9 mouse cellular contexts compared by ENCODE assay signal in the genomic region with DNA sequence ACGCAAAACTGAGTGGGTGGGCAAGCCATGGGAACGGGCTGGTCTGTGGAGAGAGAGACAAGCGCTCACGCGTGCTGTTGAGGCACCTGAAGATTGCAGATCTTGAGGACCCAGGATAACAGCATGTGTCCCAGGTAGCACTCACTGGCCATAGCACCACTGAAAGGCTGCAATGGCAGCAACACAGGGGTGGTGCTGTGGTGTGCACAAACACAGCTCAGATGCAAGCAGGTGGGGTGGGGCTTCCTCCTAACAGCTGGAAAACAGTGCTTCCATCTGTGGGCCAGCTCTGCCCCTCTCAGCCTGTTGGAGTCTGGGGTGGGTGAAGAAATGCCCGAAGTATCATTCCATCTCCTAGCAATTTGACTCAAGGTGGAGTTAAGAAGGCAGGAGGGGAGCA. TPM values are rescaled to one million over a fixed set of nuclear protein-coding genes. Genes with fewer than 3 reads are reported as not detected.
DNase-seq lines count a peak whose midpoint lies in the region; ATAC-seq lines count a peak whose summit lies in the region.
"Had no signal": no experiment of that assay in that cellular context is flagged by ENCODE, and none has a peak within 500 bp of the region (broad histone marks: within the 10 kb centered on the region; RNA-seq: fewer than 3 reads in every experiment).

A gene (plus strand): TSS at position 301 of the 400 bp plus-strand sequence.

- H3K9ac ChIP-seq in lung, embryonic 16.5 days (ENCODE audit: low read length), result no peak within 1 kb of the TSS
- H3K9ac ChIP-seq in hindbrain, embryonic 13.5 days, result no peak within 1 kb of the TSS
- no peak within 1 kb of the TSS for H3K9ac ChIP-seq in neural tube, embryonic 14.5 days (replicated peaks; ENCODE audit: low read depth, low read length)

- H3K27ac ChIP-seq in lung, embryonic 16.5 days (ENCODE audit: low read length), result no peak within 1 kb of the TSS
- H3K27ac ChIP-seq in hindbrain, embryonic 13.5 days, result no peak within 1 kb of the TSS
- H3K27ac ChIP-seq in neural tube, embryonic 14.5 days (ENCODE audit: low read depth, low read length), result no peak within 1 kb of the TSS

- H3K9me3 ChIP-seq in lung, embryonic 16.5 days (ENCODE audit: control insufficient read depth, low read length), result no peaks in the 10 kb centered on the region
- no peaks in the 10 kb centered on the region for H3K9me3 ChIP-seq in hindbrain, embryonic 13.5 days
- H3K9me3 ChIP-seq in neural tube, embryonic 14.5 days (ENCODE audit: control insufficient read depth, low read length), result no peaks in the 10 kb centered on the region

- no peak within 1 kb of the TSS for H3K4me3 ChIP-seq in lung, embryonic 16.5 days (ENCODE audit: low read length)
- H3K4me3 ChIP-seq in hindbrain, embryonic 13.5 days, result no peak within 1 kb of the TSS
- no peak within 1 kb of the TSS for H3K4me3 ChIP-seq in neural tube, embryonic 14.5 days (ENCODE audit: low read depth, low read length)

- no peak within 1 kb of the TSS for H3K4me2 ChIP-seq in lung, embryonic 16.5 days (ENCODE audit: low read depth, low read length)
- no peak within 1 kb of the TSS for H3K4me2 ChIP-seq in hindbrain, embryonic 13.5 days
- no peak within 1 kb of the TSS for H3K4me2 ChIP-seq in neural tube, embryonic 14.5 days (ENCODE audit: low read depth, low read length)

- DNase-seq in adrenal gland, postnatal 4 days (ENCODE audit: low spot score in 2 of 2), result no peak
- no peak for DNase-seq in adrenal gland, adult 2 months
- no peak for DNase-seq in lung, adult 18-20 months
- no peak for DNase-seq in embryo, embryonic 10.5 days (ENCODE audit: low spot score)
- no peak for DNase-seq in layer of hippocampus, adult 8-10 months (ENCODE audit: low spot score in 2 of 2)
- DNase-seq: cerebellum, adult 9-11 months had no signal

- no peaks in the 10 kb centered on the region for H3K27me3 ChIP-seq in lung, embryonic 16.5 days (ENCODE audit: control insufficient read depth, insufficient read depth, low read depth, low read length)
- H3K27me3 ChIP-seq in hindbrain, embryonic 13.5 days, result peaks cover 16% of the 10 kb centered on the region; the same call in 1 of the 2 replicates
- no peaks in the 10 kb centered on the region for H3K27me3 ChIP-seq in neural tube, embryonic 14.5 days (ENCODE audit: control insufficient read depth, insufficient read depth, low read length)

- no peaks in the 10 kb centered on the region for H3K36me3 ChIP-seq in lung, embryonic 16.5 days (ENCODE audit: control insufficient read depth, insufficient read depth, low read length)
- H3K36me3 ChIP-seq in hindbrain, embryonic 13.5 days, result no peaks in the 10 kb centered on the region
- H3K36me3 ChIP-seq in neural tube, embryonic 14.5 days (ENCODE audit: control insufficient read depth, insufficient read depth, low read length), result no peaks in the 10 kb centered on the region

- no peak for ATAC-seq in lung, embryonic 16.5 days (ENCODE audit: low read depth)
- ATAC-seq in hindbrain, embryonic 13.5 days (ENCODE audit: low FRiP score), result no peak
- ATAC-seq in neural tube, embryonic 14.5 days (ENCODE audit: low read depth), result no peak

- WGBS in lung, embryonic 16.5 days, result 79% methylated on average over 6 of the region's 6 CpGs
- WGBS in hindbrain, embryonic 13.5 days, result 83% methylated on average over 6 of the region's 6 CpGs
- WGBS in neural tube, embryonic 14.5 days, result 85% methylated on average over 6 of the region's 6 CpGs

- no peaks in the 10 kb centered on the region for H3K4me1 ChIP-seq in lung, embryonic 16.5 days (replicated peaks; ENCODE audit: control insufficient read depth, insufficient read depth, low read length)
- H3K4me1 ChIP-seq in hindbrain, embryonic 13.5 days (replicated peaks), result no peaks in the 10 kb centered on the region
- no peaks in the 10 kb centered on the region for H3K4me1 ChIP-seq in neural tube, embryonic 14.5 days (ENCODE audit: control insufficient read depth, insufficient read depth, low read length)

RNA-seq across cellular contexts. Expression of the gene that starts here (rescaled TPM):
- total RNA-seq in adrenal gland, postnatal 4 days (2021), result 10 to 100 TPM; 11.7 to 15.5 TPM
- total RNA-seq in adrenal gland, adult 2 months (2021), result 1 to 10 TPM; 8.5 to 9.2 TPM
- polyA plus RNA-seq in adrenal gland, adult 2 months (2012; rRNA removed), result 0.32 and 0.53 TPM in 2 replicates
- polyA plus RNA-seq in lung, embryonic 16.5 days (2015; fragmentation: Nextera tagmentation; extraction: Ambion mirVana), result 18.9 TPM in 2 replicates
- polyA plus RNA-seq in hindbrain, embryonic 13.5 days (2015; fragmentation: Nextera tagmentation; extraction: Ambion mirVana), result 28.5 and 29.1 TPM in 2 replicates
- 30.5 and 31.1 TPM in 2 replicates for polyA plus RNA-seq in neural tube, embryonic 14.5 days (2014; fragmentation: Nextera tagmentation; extraction: Ambion mirVana)
- total RNA-seq in layer of hippocampus, adult 8-10 months (2022), result 10 to 100 TPM in 2 of 4 experiments, 1 to 10 TPM in 2; 8.1 to 11.4 (median 10.1) TPM

Comparison
In these comparisons a context has a peak if more than half of its experiments do, and no peak if none do; other contexts are left out.
1. RNA of the gene that starts here (polyA plus RNA-seq): 30.5 to 31.1 TPM in neural tube, embryonic 14.5 days, 28.5 to 29.1 TPM in hindbrain, embryonic 13.5 days and 18.9 TPM in lung, embryonic 16.5 days; 0.32 to 0.53 TPM in adrenal gland, adult 2 months; every median in the first group is over 10 times any median in the second.